ENCODE assay signal across 16 mouse cellular contexts in the genomic region with DNA sequence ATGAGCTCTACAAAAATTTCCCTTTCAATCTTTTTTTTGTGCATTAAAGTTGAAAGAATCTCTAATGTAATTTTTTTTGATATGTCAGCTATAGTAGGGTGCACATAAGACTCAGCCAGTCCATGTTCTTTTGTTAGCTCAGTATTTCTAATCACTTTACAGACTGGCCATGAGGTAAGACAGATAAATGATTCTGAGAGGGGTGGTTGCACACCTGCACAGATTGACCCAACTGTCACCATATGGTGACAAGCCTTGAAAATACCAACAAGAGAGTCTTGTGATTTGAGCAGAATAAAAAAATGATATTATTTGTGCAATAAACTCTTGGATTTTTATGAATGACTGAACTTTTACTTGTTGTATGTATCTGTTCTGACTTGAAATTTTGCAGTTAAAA.
"Had no signal": no experiment of that assay in that cellular context is flagged by ENCODE, and none has a peak within 500 bp of the region (broad histone marks: within the 10 kb centered on the region; RNA-seq: fewer than 3 reads in every experiment).

No protein-coding gene starts in this region.

- DNase-seq: liver; liver, embryonic 13.5 days; liver, postnatal 0 days; lung, adult 18-20 months; lung, adult 2 months; lung, embryonic 14.5 days; lung, postnatal 10 days; lung, postnatal 14 days; lung, postnatal 36 days; lung, postnatal 4 days; midbrain, embryonic 14.5 days had no signal

- ATAC-seq: liver, embryonic 12.5 days; liver, postnatal 0 days; lung, postnatal 0 days; midbrain, embryonic 13.5 days; midbrain, embryonic 15.5 days; midbrain, embryonic 16.5 days had no signal
